Mouse (Mus musculus): ENCODE data around the gene Tle4.

Gene Tle4

GRCm38 (mm10) chr19:14519186-14519585 lies 78.7 kb downstream of the Tle4 start:
- no peak for DNase-seq

GRCm38 (mm10) chr19:14518438-14519044 lies 79.3 kb downstream of the Tle4 start:
- DNase-seq = peak in 1 of 2 experiments; percentile 12

GRCm38 (mm10) chr19:14516420-14516819 lies 81.4 kb downstream of the Tle4 start:
- no peak for DNase-seq

GRCm38 (mm10) chr19:14508819-14509218 lies 89.0 kb downstream of the Tle4 start:
- peak; percentile 32 to 44 for DNase-seq

GRCm38 (mm10) chr19:14507911-14508310 lies 89.9 kb downstream of the Tle4 start:
- DNase-seq = no peak

- no peak for DNase-seq
Observed at GRCm38 (mm10) chr19:14506875-14507670, 90.8 kb downstream of the Tle4 start.

GRCm38 (mm10) chr19:14505885-14506548 lies 91.8 kb downstream of the Tle4 start:
- peak in 1 of 2 experiments; percentile 19 for DNase-seq

- peak; percentile 74 to 88 for DNase-seq
Observed at GRCm38 (mm10) chr19:14505401-14505800, 92.5 kb downstream of the Tle4 start.

- peak in 1 of 2 experiments; percentile 24 for DNase-seq
Observed at GRCm38 (mm10) chr19:14503862-14504261, 94.0 kb downstream of the Tle4 start.

GRCm38 (mm10) chr19:14502234-14502633 lies 95.6 kb downstream of the Tle4 start:
- no peak for DNase-seq

GRCm38 (mm10) chr19:14499835-14500425 lies 97.9 kb downstream of the Tle4 start:
- DNase-seq = no peak

GRCm38 (mm10) chr19:14493047-14493446 lies 104.8 kb downstream of the Tle4 start:
- no peak for DNase-seq

- peak; percentile 13 to 15 for DNase-seq
Observed at GRCm38 (mm10) chr19:14487180-14487579, 110.7 kb downstream of the Tle4 start.

- peak; percentile 9 to 46 for DNase-seq
Observed at GRCm38 (mm10) chr19:14485176-14485575, 112.7 kb downstream of the Tle4 start.

- no peak for DNase-seq
Observed at GRCm38 (mm10) chr19:14482562-14483138, 115.2 kb downstream of the Tle4 start.

GRCm38 (mm10) chr19:14481796-14482561 lies 115.9 kb downstream of the Tle4 start:
- no peak for DNase-seq

GRCm38 (mm10) chr19:14479711-14480110 lies 118.1 kb downstream of the Tle4 start:
- peak; percentile 28 to 39 for DNase-seq

GRCm38 (mm10) chr19:14469325-14469724 lies 128.5 kb downstream of the Tle4 start:
- DNase-seq = no peak

GRCm38 (mm10) chr19:14468733-14469132 lies 129.1 kb downstream of the Tle4 start:
- no peak for DNase-seq

GRCm38 (mm10) chr19:14466020-14466419 lies 131.8 kb downstream of the Tle4 start:
- DNase-seq = no peak

GRCm38 (mm10) chr19:14463281-14464079 lies 134.4 kb downstream of the Tle4 start:
- DNase-seq = peak in 1 of 2 experiments; percentile 22
